Mouse (Mus musculus): ENCODE measurements at regions not wholly inside any gene's neighbourhood (a gene's known extent, or its start where the extent isn't known, plus 50 kb on each side); places are given as distances from the start of the nearest gene placed in this dataset.

DNA sequence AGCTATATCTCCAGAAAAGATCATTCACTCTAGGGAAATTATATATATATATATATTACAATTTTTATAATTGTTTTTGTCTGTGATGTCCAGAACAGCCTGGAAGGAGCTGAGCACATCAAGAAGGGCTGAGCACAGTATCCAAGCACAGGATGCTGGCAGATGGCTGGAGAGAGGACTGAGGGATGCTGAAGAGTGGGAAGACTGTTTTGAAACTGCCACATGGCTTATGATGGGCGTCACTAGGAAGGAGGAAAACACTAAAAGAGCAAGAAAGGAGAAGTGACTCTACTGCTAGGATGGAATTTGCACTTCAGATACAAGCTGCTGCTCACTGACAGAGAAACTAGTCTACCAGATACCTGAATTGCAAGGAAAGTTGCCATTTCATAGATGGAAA is 50.4 kb upstream of the Atg10 start:
- DNase-seq (ENCODE audit: low spot score), result no peak

DNA sequence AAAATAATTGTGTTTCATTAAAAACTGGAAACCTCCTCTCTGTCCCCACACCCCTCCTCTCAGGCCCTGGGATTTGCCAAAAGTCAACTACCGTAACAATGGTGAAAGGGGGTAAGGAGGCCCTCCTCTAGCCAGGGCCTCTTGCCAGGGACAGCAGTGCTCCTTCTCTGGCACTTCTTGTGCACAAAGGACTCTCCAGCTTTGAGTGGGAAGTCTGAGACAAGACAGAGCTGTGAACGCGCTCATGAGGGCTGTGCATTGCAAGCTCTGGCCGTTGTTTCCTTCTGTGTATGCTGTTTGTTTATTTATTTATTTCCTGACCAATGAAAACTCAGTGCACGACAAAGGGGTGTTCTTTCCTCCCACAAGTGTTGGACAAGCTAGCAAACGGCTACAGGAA is 50.8 kb upstream of the Atg10 start:
- DNase-seq (ENCODE audit: low spot score), result no peak

DNA sequence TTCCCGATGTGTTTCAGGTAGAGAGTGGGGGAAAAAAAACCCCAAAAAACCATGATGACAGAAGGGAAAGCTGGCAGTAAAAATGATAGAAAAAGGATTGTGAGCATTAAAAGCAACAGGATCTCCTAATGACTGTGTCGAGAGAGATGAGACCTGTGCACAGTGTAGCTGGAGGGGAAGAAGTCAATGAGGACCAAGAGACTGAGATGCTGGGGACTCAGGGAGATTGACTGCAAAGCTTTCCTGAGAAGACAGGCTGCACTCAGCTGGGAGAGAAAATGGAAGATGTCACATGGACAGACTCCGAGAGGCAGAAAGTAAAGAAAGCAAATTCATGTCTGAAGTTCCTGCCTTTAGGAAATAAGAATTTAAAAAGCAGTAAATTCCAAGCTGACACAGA is 55.7 kb upstream of the Atg10 start:
- DNase-seq (ENCODE audit: low spot score), result no peak

DNA sequence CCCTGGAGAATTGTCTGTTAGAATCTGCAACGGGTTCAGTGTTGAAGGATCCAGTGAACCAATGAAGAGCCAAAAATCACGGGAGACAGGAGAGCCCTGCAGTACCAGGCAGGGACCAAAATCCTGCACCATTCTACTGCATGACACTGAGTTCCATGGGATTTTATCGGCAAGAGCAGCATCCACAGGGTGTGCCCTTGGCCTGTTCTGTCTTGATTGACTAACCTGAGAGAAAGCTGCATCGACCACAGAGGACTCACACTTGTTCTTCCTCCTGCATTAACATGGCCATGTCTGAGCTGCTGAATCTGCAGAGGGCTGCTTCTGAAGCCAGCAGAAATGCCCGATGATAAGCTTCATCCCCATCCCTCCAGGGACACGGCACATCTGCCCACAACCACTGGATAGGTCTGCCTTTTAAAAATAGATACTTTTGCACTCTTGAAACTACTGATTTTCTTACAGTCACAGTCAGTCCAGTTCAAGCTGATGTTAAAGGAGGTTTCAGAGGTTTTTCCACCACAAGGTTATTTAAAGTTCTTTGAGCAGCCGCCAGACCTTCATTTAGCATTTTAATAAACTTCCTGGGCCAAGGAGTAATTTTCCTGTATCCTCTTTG is 71.9 kb upstream of the Atg10 start:
- DNase-seq (ENCODE audit: low spot score), result no peak

DNA sequence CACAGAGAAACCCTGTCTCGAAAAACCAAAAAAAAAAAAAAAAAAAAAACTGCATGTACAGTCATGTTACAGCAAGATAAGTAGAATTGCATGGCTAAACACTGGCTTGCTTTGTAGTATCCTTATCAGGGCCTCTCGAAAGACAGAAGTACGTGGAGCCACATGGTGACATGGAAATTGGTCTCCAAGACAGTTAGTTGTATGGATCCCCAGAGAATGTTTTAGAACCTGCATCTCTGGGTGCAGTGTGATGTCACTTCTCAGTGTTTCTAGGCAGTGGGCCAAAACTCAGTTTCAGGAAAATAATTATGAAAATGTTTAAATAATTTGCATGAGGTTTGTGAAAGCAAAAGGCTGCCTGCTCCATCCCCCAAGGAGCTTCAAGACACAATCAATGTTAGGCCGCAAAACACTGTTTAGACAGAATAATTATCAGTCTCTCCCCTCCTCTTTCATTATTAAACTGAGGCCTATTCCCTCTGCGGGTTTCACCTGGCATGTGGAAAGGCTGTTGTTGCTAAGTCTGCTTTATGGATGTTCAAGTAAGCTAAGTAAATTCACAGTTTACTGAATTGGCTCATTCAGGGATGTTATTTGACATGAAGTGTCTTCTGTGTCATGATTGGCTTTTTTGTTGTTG is 72.9 kb upstream of the Atg10 start:
- DNase-seq (ENCODE audit: low spot score), result no peak

DNA sequence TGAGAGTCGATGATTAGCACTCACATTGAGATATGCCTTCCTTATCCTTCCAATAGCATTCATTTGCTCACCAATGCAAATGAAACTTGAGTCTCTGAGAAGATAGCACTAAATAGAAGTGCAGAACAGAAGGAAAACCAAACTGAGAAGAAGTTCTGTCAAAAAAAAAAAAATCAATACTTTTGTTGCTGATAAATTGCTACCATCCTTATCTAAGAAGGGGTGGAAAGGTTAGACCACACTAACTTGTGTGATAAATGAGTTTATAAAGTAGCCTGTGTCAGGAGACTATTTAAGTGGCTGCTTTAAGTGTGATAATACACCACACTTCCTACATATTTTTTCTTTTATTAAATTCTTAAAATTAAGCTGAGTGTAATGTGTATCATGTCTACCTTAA is 78.1 kb upstream of the Atg10 start:
- DNase-seq (ENCODE audit: low spot score), result no peak

DNA sequence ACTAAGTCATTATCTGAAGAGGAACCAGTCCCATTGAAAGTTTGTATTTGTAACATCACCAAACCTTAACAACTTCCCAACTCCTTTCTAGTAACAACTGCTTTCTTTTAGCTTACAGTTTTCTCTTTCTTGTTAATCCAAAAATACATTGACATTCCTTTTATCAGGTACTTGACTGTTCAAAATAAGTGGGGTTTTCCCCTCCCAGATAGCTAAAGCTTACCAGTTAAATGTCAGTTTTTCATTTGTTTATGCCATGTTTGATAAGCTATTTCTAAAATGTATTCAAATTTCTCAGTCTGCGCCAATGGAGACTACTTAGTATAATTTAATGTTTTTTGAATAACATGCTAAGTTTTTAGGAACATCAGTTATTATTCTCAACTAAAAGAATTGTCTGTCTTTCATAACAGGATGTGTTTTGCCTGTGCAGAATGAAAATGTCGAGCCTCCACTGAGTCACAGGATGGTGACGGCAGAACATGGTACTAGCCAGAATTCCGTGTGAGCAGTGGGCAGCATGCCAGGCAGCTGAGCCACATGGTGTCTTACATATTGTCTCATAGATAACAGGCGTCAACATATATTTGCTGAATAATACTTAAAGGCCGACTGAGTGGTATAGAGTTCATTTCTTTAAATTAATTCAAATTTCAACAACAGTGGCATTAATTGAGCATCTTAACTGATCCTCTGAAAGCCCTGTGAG is 82.1 kb upstream of the Atg10 start:
- no peak for DNase-seq (ENCODE audit: low spot score)

DNA sequence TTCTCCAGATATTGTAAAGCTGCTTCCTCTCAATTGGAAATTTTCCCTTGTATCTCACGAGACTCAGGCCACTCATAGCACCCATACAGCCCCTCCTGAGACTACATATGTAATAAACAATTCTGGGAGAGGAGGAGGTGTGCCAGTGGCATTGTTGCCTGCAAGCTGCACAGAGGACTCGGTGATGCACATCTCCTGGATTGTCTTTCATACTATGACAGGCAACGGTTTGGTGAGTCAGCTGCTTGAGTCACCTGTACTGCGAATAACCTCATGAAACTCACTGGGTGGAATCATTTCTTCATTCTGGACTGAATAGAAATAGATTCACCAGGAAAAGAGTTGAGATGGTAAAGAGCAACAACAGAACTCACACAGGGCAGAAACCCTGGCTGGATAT is 82.8 kb upstream of the Atg10 start:
- no peak for DNase-seq (ENCODE audit: low spot score)

DNA sequence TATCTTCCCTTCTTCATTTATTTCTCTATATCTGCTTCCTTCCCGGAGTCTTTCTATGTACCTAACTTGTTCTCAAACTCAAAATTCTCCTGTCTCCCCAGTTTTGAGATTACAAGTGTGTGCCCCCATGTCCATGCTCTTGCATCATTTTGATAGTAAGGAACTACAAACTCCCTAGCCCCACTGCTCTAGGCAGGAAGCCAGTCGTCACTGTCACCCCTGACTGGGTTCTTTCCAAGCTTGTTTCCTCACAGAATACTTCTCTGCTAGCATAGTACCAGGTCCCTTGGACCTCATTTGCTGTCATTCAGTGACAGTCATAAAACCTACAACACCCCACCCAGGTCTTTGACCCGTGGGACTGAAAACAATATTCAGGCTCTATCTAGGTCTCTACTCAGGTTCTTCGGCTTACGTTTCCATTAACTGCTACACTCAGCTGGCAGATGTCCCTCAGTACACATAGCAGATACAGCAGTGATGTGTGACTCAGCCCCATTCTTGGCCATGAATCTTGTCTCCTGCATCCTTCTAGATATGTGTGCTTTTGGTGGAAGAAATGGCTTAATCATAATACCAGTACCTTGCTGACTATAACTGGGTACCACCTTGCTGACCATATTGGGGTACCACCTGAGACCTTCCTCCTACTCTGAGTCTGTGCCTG is 89.3 kb upstream of the Atg10 start:
- no peak for DNase-seq (ENCODE audit: low spot score)

DNA sequence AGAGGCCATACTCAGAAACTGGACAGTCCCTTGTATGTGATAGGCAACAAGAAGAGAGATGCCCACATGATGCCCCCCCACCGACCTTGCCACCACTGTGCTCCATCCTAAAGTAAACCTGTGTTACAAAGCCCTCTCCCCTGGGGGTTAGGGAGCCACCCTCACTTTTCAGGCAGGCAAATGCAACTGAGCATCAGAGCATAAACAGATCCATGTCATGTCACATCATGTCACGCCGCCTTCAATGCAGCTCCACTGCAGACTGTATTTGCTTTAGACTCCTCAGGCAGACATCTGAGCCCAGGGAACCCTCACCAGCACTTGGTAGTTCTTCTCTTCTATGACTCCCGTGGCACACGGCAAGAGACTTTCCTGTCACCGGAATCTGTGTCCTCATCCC is 98.6 kb upstream of the Atg10 start:
- DNase-seq (ENCODE audit: low spot score), result no peak

DNA sequence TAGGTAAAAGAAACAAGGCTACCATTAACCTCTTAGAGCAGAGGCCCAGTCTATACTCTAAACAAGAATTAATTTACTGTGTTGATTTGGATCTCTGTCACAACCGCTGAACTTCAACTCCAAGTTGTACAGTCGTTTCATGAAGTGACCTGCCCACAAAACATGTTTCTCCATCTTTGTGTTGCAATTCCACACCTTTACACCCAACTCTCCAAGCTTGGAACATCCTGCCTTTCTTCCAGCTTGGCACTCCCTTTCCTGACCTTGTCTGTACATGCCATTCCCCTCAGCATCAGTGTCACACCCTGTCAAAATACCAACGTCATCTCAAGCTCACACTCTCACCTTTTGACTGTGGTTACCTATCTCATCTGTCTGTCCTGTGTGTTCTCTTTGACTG is 103.1 kb upstream of the Atg10 start:
- no peak for DNase-seq (ENCODE audit: low spot score)

DNA sequence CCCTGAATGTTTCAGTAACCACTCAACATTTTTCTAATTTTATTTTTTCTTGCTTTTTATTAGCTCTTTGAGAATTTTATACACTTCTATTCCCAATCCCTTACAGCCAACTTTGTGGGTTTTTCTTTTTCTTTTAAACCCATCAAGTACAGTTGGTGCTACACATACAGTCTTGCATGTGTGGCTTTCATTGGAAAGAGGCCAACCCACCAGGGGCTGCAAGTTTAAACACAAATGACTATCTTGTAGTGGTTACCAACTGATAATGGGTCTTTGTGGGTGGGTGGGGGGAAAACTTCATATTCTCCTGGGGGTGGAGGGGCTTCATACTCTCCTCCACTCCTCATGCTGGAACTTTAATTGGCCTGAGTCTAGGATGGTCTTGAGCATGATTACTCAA is 110.5 kb upstream of the Atg10 start:
- DNase-seq (ENCODE audit: low spot score), result no peak

DNA sequence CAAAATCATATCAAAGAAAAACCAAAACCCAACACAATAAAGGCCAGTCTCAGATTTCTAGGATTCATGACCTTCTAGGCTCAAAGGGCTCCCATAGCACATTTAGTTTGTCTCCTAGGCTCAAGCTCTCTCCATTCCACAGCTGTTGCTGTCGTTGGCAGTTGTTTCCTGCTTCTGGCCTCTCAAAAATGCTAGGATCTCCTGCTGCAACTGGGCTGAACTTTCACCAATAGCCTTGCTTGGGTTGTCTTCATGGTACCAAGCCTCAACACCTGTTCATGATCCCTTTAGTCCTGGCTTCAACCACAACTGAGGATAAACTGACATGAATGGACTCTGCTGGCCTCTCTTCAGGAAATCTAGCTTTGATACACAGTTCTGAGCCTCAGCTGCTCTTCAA is 115.9 kb upstream of the Ssbp2 start:
- no peak for DNase-seq (ENCODE audit: low spot score)

DNA sequence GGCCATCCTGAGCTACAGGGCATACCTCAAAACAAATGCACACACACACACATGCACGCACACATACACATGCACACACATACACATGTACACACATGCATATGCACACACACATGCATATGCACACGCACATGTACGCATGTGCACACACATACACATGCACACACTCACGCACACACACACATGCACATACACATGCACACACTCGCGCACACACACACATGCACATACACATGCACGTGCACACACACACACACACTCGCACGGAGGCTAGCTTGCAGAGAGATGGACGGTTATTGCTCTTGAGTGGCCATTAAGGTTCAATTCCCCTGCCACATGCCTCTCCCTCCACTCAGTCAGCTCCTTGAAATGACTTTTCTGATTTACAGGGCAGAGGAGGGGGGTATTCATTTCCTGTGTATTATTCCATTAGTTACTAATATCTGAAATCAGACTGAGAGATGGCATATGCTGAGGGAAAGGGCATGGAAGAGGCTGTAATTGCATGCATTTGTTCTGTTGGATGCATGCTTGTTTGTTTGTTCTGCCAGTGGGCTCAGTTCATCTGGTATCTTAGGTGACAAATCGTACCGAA is 111.5 kb upstream of the Ssbp2 start:
- no peak for DNase-seq (ENCODE audit: low spot score)

DNA sequence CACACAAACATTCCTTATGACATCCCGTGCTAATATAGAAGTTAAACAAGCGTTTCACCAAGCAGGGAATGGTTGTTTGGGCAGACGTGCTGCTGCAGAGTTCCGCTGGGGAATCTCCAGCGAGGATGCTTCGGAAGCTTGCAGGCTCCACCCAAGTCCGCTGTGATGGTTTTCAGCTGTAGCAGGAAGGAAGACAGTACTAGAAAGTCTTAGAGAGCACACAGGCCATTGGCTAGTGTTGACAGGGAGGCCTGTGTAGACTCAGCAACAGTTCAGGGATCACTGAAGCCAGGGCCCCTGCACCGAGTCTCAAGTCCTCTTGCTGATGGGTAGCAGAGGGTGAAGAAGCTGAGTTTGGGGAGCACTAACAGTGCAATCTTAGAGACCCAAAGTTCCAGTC is 107.8 kb upstream of the Ssbp2 start:
- no peak for DNase-seq (ENCODE audit: low spot score)

DNA sequence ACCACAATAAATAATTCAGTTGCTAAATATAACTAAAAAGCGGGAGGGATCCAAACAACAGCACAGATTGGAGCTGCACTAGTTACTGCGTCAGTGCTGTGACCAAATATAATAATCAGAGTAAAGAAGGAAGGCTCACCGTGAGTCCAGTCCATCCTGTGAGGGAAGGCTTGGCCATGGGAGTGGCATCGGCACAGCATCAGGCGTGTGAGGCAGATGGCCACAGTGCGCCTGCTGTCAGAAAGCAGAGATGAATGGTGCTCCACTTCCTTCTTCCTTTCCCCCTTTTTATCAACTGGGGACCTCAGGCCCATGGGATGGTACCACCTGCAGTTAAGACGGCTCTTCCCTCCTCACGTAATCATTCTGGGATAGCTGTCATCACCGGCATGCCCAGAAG is 103.6 kb upstream of the Ssbp2 start:
- DNase-seq (ENCODE audit: low spot score), result no peak

DNA sequence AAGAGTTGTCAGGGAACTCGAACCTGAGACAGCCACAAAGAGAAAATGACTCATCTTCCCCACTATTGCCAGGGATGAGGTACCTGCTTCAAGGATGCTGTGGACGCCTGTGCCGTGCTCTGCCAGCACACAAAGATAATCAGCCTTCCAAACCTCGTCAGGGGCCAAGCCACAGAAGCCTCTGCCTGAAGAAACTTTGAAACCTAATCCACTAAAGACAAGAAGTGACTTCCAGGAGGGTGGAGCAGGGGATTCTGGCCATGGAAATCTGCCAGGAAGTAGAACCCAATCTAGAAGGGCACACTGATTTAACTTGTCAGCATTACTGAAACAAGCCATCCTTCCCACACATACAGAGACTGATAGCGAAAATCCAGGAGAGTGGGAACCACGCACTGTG is 100.0 kb upstream of the Ssbp2 start:
- no peak for DNase-seq (ENCODE audit: low spot score)

DNA sequence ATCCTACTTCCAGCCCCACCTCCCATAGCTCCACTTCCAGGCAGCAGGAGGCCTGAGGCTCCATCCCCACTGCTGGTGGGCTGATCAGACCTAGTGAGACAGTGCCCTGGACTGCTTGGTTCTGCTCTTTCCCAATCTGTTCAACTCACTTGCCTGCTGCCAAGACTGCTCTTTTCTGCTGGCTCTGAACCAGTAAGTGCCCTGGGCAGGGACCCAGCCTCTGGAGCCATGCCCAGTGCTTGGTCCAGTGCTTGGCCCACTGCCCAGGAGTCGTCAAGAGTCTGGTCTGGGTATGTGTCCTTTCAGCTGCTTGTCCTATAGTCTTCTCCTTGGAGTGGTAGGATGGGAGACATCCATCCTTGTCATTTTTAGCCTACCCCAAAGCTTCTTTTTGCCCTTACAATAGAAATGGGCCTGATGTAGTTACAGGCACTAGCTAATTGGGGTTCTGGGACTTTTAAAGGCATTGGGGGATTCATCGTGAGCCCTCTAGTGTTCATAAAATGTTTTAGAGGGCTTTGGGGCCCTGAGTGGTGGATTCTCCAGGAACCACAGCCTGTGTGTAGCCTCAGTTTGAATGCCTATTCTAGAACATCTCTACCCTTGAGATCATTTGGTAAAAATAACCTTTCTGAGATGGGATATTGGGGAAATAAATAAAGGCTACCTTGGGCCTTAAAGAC is 94.7 kb upstream of the Ssbp2 start:
- peak; percentile 94 for DNase-seq (ENCODE audit: low spot score)

DNA sequence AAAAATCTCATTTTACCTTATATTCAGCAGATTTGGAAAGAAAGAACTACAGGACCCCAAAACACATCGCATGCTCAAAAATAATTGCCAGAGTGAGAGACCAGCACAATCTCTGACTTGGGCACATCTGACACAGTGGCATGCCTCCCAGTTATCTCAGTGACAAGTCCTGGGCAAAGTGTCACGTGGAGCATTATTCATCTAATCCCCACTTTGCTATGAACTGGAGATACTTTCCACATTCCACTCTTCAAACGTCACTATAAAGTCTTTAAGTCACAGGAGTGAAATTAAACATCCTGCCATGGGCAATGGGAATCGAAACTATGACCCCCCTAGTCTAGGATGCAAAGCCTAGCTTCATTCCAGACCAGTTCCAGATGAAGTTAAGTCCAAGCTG is 93.5 kb upstream of the Ssbp2 start:
- DNase-seq (ENCODE audit: low spot score), result no peak

DNA sequence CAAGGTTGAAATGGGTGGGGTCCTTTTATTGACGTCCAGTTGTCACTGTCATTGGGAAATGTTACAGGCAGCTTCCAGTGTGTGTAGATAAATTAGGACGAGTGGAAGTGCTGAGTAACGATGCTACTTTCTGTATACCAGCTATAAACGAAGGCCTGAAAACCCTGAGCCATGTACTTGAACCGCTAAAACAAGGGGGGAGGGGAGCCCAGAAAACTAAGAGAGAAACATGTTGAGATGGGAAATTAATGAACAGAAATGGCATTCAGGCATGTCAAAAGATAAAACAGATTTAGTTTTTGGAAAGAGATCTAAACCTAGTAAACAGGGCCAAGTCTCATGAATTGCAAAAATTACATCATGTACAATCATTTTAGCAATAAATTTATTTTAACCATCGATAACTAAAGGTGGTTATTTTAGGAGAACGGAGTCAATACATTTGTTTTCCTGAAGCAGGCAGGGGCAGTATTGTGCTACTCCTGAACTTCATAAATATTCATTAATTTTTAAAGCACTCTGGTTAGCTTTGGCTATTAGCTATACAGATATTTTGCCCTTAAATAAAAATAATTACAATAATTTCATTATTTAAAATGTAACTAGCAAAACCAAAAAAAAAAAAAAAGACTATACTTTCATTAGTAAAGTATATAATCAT is 92.1 kb upstream of the Ssbp2 start:
- no peak for DNase-seq (ENCODE audit: low spot score)

DNA sequence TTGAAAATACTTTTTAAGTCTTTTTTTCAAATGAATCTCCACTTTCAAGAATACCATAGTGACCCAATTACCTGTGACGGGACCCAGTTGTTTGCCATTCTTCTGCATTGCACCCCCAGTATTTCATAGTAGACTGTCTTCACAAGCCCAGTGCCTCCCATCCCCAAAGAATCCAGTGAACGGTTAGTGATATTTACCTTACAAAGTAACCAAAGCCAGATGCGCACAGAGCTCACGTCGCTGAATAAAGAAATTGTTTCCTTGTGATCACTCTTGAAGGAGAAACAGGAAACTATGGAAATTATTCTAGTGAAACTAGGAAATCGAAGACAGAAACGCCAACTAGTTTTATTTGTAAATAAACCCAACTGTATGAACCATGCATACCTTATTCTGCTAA is 91.4 kb upstream of the Ssbp2 start:
- DNase-seq (ENCODE audit: low spot score), result no peak

DNA sequence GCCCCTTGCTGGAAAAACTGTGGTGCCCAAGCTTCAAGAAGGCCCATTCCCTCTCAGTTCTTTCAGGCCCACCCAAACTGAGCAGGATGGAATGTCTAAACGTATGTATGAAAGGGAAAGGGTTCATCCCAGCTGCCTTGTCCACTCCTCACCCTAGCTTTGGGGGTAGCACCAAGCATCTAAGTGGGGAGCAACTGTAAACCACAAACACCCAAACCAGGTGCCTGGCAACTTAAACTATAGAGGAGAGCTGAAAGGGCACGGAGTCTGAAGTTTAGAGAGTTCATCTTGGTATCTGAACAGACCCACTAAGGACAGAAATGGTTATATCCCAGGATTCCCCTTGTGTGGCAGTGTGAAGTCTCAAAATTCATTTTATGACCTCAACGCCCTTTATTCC is 90.1 kb upstream of the Ssbp2 start:
- no peak for DNase-seq (ENCODE audit: low spot score)

Measured in testis, postnatal 10 days (tissue).